Mouse (Mus musculus) midbrain, embryonic 15.5 days (tissue): ENCODE measurements around the gene Zfp523. TPM values are rescaled to one million over a fixed set of nuclear protein-coding genes. Genes with fewer than 3 reads are reported as not detected.
"Not testable (repeated sequence)": the region's sequence is repeated elsewhere in the genome, so short reads cannot be mapped to it uniquely, and the experiment has no call there.

Experiments
- ATAC-seq: fragments of 200-750 bp; cut with Nextera tagmentation; replicated peaks from 2 replicates; pipeline ENCODE4 v1.8.0; 2017; ENCODE audit warnings: moderate TSS enrichment
- H3K27ac ChIP-seq: fragments of 300-500 bp; sonication (generic); 2 replicates; pipeline ENCODE4 v1.5.1; 2015; ENCODE audit warnings: mild to moderate bottlenecking, inconsistent platforms
- H3K27me3 ChIP-seq: fragments of 300-500 bp; sonication (generic); replicated peaks from 2 replicates; pipeline ENCODE4 v1.6.1; 2015; ENCODE audit warnings: inconsistent platforms
- H3K36me3 ChIP-seq: fragments of 300-500 bp; sonication (generic); replicated peaks from 2 replicates; pipeline ENCODE4 v1.6.1; 2015; ENCODE audit warnings: inconsistent platforms
- H3K4me1 ChIP-seq: fragments of 300-500 bp; sonication (generic); 2 replicates; pipeline ENCODE4 v1.6.1; 2015; ENCODE audit warnings: inconsistent platforms
- H3K4me2 ChIP-seq: fragments of 300-500 bp; sonication (generic); 2 replicates; pipeline ENCODE4 v1.6.1; 2015; ENCODE audit warnings: inconsistent platforms, mild to moderate bottlenecking, moderate library complexity
- H3K4me3 ChIP-seq: fragments of 300-500 bp; sonication (generic); 2 replicates; pipeline ENCODE4 v1.5.1; 2015; ENCODE audit warnings: mild to moderate bottlenecking, inconsistent platforms
- H3K9ac ChIP-seq: fragments of 300-500 bp; sonication (generic); 2 replicates; pipeline ENCODE4 v1.6.1; 2015; ENCODE audit warnings: mild to moderate bottlenecking, inconsistent platforms
- H3K9me3 ChIP-seq: fragments of 300-500 bp; sonication (generic); 2 replicates; pipeline ENCODE4 v1.6.1; 2016; ENCODE audit warnings: inconsistent platforms
- WGBS: fragments of 180-500 bp; shearing (Covaris S2); methylation state at CpG from one replicate; pipeline ENCODE4 v1.1.7; 2015; ENCODE audit warnings: mixed read lengths; 5-methylcytosine and 5-hydroxymethylcytosine counted together
- polyA plus RNA-seq: library from polyadenylated mRNA; unstranded; fragments of >200 nt; fragmentation: Nextera tagmentation; extraction: Ambion mirVana; gene quantifications from 2 replicates; pipeline ENCODE4 v1.2.1, GENCODE M21; 2015

Gene Zfp523
- polyA plus RNA-seq, 1 experiment from 2014 or later = 55.0 TPM

DNA sequence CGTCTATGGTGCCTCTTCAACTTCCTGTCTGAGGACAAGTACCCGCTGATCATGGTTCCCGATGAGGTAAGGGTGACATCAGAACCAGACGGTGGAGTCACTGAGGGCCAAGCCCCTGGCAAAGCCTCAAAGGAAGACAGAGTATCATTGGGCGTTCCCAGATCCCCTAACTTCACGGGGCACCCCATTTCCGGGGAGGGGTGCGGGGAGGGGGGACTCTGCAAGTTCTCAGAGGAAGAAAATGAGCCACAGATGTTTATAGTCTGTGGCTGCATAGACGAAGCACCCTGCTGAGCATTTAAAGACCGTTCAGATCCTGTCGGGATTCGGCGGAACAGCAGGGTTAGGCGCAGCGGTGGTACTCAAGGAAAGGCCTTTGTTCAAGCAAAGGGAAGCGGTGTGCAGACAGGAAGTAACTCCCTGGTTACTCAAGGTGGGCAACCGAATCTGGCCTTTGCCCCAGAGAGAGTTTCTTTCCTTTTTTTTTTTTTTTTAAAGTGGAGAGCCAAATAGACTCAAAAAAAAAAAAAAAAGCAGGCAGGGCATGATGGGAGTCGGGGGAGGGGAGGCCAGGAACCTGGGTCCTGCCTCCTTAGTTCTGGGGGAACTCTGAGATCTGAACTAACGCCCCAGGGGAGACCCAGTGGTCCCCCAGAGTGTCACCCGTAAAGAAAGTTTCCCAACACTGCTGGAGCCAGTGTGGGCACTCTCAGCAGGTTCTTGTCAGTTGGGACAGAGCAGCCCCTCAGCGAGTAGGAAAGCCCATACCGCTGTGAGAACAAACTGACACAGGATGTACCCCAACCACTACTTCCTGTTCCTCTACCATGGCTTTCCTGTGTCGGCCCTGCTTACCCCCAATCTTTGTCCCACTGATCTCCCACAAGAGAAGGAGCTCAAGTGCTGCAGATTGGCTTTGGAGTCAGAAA lies 41.1 kb downstream of the Zfp523 start:
- H3K36me3 ChIP-seq = no peaks in the 10 kb centered on the region
- ATAC-seq = no peak
- 24% methylated on average over 23 of the region's 23 CpGs for WGBS
- H3K4me1 ChIP-seq = peaks cover 2% of the 10 kb centered on the region
- H3K27ac ChIP-seq = no peak overlapping the region
- H3K9ac ChIP-seq = no peak overlapping the region
- H3K27me3 ChIP-seq = no peaks in the 10 kb centered on the region
- H3K4me3 ChIP-seq = no peak overlapping the region
- no peak overlapping the region for H3K4me2 ChIP-seq
- no peaks in the 10 kb centered on the region for H3K9me3 ChIP-seq

DNA sequence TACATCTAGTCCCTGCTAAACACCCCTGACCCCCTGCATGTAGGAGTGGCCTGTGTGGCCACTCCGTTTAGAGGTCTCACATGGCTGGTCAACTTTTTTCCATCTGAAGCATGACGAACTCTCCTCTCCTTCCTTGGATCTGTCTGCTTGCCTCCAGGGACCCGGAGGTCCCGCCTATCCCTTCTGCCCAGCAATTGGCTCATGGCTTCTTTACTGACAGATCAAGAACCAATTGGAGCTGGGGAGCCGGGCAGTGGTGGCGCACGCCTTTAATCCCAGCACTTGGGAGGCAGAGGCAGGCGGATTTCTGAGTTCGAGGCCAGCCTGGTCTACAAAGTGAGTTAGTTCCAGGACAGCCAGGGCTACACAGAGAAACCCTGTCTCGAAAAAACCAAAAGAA lies 45.5 kb downstream of the Zfp523 start:
- ATAC-seq, H3K27me3 ChIP-seq, H3K9ac ChIP-seq, H3K4me3 ChIP-seq, H3K4me2 ChIP-seq, H3K9me3 ChIP-seq, H3K27ac ChIP-seq, H3K36me3 ChIP-seq: not testable (repeated sequence)
- 92% methylated on average over 10 of the region's 10 CpGs for WGBS
- H3K4me1 ChIP-seq = peaks cover 18% of the 10 kb centered on the region

DNA sequence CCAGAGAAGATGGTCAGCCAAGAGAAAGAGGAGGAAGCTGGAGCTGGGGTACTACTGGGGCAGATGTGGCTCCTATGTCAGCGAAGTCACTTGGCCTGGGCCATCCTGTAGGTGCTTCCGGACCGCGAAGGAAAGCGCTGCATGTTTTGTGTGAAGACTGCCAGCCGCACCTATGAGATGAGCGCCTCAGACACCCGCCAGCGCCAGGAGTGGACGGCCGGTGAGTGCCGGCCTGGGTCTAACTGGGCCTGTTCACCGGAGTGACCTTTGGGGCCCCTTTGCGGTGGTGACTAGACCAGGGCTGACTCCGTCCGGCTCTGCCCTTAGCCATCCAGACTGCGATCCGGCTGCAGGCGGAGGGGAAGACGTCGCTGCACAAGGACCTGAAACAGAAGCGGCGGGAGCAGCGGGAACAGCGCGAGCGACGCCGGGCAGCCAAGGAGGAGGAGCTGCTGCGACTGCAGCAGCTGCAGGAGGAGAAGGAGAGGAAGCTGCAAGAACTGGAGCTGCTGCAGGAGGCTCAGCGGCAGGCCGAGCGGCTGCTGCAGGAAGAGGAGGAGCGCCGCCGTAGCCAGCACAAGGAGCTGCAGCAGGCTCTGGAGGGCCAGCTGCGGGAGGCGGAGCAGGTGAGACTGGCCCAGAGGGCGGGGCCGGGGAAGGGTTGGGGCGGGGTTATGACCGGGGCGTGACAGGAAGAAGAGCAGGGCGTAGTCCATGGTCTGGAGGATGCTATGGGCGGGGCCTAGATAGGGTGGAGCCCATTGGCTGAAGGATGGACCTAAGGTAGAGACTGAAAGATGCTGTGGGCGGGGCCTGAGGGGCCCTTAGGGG lies 46.8 kb downstream of the Zfp523 start:
- H3K4me2 ChIP-seq = peak overlapping the region; percentile 94
- peak overlapping the region; percentile 87 for H3K27ac ChIP-seq
- ATAC-seq = peak; percentile 81
- peaks cover 18% of the 10 kb centered on the region for H3K4me1 ChIP-seq
- peak overlapping the region; percentile 72 for H3K9ac ChIP-seq
- no peaks in the 10 kb centered on the region for H3K36me3 ChIP-seq
- H3K27me3 ChIP-seq = no peaks in the 10 kb centered on the region
- peak overlapping the region; percentile 55 for H3K4me3 ChIP-seq
- 1% methylated on average over 46 of the region's 46 CpGs for WGBS
- H3K9me3 ChIP-seq = no peaks in the 10 kb centered on the region

DNA sequence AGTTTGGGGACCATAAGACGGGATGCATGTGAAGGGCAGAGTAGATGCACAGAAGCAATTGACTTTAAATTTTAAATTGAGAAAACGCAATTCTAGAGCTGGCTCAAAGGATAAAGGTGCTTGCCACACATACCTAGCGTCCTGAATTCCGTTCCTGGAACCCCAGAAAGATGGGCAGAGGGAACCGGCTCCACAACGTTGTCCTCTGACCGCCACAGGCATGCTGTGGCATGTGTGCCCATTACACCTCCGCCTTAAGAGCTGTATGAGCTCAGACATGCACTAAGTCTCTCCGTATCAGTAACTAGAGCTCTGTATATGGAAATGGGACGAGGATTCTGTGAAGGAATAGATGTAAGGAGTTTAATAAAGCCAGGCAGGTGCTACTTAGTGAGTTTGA lies 47.7 kb downstream of the Zfp523 start:
- Histone ChIP-seq H3K4me3 (no peak overlapping the region), H3K9me3 (no peaks in the 10 kb centered on the region), H3K27ac (peak overlapping the region; percentile 87; the same call in 1 of the 2 replicates), H3K9ac (no peak overlapping the region), H3K4me1 (peaks cover 18% of the 10 kb centered on the region), H3K36me3 (no peaks in the 10 kb centered on the region), H3K4me2 (no peak overlapping the region; the same call in 1 of the 2 replicates), H3K27me3 (no peaks in the 10 kb centered on the region)
- WGBS = 90% methylated on average over 10 of the region's 10 CpGs
- no peak for ATAC-seq

DNA sequence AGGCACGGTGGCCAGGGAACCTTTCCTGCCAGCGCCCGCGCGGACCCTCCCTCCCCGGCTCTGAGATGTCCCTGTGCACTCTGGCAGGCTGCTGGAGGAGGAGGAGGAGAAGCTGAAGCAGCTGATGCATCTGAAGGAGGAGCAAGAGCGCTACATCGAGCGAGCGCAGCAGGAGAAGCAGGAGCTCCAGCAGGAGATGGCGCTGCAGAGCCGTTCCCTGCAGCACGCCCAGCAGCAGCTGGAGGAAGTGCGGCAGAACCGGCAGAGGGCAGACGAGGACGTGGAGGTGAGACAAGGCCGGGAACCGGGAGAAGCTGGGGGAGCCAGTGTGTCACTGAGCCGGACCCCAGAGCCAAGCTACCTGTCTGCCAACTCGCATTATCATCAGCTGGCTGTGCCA lies 49.1 kb downstream of the Zfp523 start:
- Histone ChIP-seq H3K27ac (peak overlapping the region; percentile 49; the same call in 1 of the 2 replicates), H3K36me3 (no peaks in the 10 kb centered on the region), H3K9me3 (no peaks in the 10 kb centered on the region), H3K4me1 (peaks cover 18% of the 10 kb centered on the region), H3K9ac (peak overlapping the region; percentile 48), H3K4me2 (peak overlapping the region; percentile 65), H3K27me3 (no peaks in the 10 kb centered on the region), H3K4me3 (peak overlapping the region; percentile 37)
- ATAC-seq = peak; percentile 45
- WGBS = 2% methylated on average over 21 of the region's 21 CpGs

DNA sequence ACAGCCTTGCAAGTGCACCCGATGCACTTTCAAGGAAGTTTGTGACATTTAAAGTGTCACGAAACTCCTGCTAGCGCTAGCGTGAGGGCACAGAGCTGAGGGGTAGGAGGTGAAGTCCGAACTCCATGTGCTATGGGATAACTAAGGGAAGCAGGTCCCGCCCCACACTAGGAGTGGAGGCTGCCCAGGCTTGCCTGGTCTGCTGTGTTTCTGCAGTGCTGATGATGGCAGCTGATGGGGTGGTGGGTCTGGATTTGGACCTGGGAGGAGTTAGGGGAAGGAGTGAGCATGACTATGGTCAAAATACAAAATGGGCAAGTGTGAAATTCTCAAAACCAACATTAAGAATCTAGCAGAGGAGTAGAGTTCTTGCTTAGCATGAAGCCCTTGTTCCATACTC lies 53.6 kb downstream of the Zfp523 start:
- Histone ChIP-seq H3K36me3 (no peaks in the 10 kb centered on the region), H3K9ac (no peak overlapping the region), H3K27me3 (no peaks in the 10 kb centered on the region), H3K27ac (no peak overlapping the region), H3K4me1 (peaks cover 25% of the 10 kb centered on the region), H3K4me3 (no peak overlapping the region), H3K9me3 (no peaks in the 10 kb centered on the region), H3K4me2 (no peak overlapping the region)
- WGBS = 83% methylated on average over 6 of the region's 6 CpGs
- no peak for ATAC-seq

DNA sequence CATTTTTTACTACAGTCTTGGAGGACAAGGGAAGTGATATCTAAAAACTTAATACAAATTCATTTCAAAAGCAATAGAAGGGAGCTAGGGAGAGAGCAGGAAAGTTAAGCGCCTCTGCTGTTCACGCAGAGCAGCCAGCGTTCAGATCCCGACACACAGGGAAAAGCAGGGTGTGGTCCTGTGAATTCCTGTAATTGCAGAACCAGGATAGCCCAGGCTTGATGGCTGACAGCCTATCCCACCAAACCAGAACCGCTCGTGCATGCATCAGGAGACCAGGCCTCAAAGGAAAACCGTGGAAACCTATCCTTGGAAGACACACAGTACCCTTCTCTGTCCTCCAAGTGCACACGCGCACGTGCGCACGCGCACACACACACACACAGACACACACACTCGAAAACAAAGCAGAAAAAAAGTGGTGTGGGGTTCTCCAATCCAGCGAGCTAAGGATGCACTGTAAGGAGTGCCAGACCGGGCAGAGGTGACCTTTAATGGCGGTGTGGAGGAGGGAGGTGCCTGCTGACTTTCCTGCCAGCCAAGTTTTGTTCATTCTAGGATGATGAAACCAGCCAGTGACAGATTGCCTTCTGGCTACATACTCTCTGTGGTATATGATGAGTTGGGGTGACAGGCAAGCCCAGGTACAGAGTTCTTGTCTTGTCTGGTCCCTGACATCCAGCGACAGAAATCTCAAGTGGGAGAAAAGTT lies 54.3 kb downstream of the Zfp523 start:
- H3K36me3 ChIP-seq = no peaks in the 10 kb centered on the region
- no peak overlapping the region for H3K4me2 ChIP-seq
- no peak overlapping the region for H3K9ac ChIP-seq
- no peak overlapping the region for H3K4me3 ChIP-seq
- H3K27me3 ChIP-seq = no peaks in the 10 kb centered on the region
- 84% methylated on average over 18 of the region's 18 CpGs for WGBS
- no peaks in the 10 kb centered on the region for H3K9me3 ChIP-seq
- H3K27ac ChIP-seq = no peak overlapping the region
- H3K4me1 ChIP-seq = peaks cover 19% of the 10 kb centered on the region
- no peak for ATAC-seq

DNA sequence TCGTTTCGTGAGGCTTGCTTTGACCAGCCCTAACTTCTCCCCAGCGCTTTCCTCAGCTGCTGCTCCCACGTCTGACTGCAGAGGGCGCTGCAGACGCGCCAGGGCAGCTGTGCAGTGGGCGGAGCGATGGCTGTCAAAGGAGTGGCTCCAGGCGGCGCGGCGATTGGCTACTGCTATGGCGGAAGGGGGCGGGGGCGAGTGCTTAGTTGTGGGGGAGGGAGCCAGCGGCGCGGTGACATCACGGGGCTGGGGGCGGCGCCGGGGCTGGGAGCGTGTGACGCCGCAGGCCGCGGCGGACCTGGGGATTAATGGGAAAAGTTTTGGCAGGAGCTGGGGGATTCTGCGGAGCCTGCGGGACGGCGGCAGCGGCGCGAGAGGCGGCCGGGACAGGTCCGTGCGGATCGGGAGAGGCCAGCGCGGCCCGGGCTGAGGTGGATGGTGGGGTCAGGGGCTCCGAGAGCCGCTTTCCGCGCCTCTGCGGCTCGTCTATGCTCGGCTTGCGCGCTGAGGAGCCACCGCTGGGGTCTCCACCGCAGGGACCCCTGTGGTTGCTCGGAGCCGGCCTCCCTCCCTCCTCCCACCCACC lies 55.6 kb downstream of the Zfp523 start, which contains the start of gene Ppard:
Gene Ppard (plus strand): TSS at position 226 of the 586 bp plus-strand sequence.
- Histone ChIP-seq H3K4me1 (peaks cover 17% of the 10 kb centered on the region), H3K9ac (peak within 1 kb of the TSS; percentile 69), H3K9me3 (no peaks in the 10 kb centered on the region), H3K27me3 (no peaks in the 10 kb centered on the region), H3K4me3 (peak within 1 kb of the TSS; percentile 78), H3K4me2 (peak within 1 kb of the TSS; percentile 93), H3K36me3 (no peaks in the 10 kb centered on the region), H3K27ac (peak within 1 kb of the TSS; percentile 71)
- ATAC-seq = peak; percentile 95
- WGBS = under 1% methylated on average over 51 of the region's 57 CpGs

DNA sequence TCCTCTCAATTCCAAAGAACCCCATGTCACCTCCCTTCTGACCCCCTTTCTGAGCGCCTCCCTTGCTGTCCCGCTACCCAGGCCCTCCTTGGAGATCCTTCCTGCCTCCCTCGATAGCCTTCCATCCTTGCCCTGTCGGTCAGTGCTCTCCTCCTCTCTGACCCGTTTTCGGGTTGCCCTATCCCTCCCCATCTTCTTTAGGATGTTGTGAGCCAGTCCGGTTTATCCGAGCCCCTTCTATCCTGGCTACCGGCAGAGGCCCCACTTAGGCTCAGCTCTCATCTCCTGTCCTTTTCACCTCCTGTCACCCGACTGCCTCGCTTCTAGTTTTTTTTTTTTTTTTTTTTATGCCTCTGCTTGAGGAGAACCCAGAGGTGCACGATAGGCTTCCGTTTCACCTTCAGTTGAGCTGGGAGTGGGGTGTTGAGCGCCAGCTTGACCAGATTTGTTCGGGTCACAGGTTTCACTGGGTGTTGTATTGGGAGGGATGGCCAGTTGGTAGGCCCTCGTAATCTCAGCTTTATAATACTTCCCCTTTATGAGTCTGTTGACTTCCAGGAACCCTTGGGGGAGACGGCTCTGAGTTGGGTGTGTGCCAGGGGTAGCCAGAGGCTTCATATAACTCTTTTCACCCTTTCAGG lies 56.3 kb downstream of the Zfp523 start:
- WGBS = 4% methylated on average over 17 of the region's 17 CpGs
- Histone ChIP-seq H3K36me3 (no peaks in the 10 kb centered on the region), H3K9me3 (no peaks in the 10 kb centered on the region), H3K4me3 (peak overlapping the region; percentile 78), H3K9ac (peak overlapping the region; percentile 69), H3K4me2 (peak overlapping the region; percentile 93), H3K27ac (peak overlapping the region; percentile 71), H3K27me3 (no peaks in the 10 kb centered on the region), H3K4me1 (peaks cover 17% of the 10 kb centered on the region)
- no peak; the same call in 1 of the 2 replicates for ATAC-seq

DNA sequence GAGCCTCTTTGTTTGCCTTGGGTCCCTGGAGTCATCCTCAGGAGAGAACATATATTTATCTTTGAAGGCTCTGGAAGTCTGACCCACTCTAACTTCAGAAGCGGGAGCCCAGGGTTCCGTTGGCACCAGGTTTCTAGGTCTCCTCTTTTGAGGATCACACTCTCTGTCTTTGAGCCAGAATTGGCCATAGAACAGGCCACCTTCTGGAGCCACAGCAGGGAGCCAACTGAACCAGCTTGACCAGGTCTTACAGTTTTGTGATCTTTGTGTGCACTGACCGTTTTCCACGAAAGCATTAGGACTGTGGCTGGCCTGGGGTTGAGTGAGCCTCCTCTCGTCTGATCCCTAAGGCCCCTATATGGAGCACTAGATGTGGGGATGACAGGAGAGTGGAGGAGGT lies 57.7 kb downstream of the Zfp523 start:
- Histone ChIP-seq H3K27ac (no peak overlapping the region), H3K4me3 (no peak overlapping the region), H3K36me3 (no peaks in the 10 kb centered on the region), H3K4me1 (peaks cover 17% of the 10 kb centered on the region), H3K27me3 (no peaks in the 10 kb centered on the region), H3K9me3 (no peaks in the 10 kb centered on the region), H3K9ac (no peak overlapping the region), H3K4me2 (peak overlapping the region; percentile 12; the same call in 1 of the 2 replicates)
- 73% methylated on average over 5 of the region's 5 CpGs for WGBS
- ATAC-seq = no peak

DNA sequence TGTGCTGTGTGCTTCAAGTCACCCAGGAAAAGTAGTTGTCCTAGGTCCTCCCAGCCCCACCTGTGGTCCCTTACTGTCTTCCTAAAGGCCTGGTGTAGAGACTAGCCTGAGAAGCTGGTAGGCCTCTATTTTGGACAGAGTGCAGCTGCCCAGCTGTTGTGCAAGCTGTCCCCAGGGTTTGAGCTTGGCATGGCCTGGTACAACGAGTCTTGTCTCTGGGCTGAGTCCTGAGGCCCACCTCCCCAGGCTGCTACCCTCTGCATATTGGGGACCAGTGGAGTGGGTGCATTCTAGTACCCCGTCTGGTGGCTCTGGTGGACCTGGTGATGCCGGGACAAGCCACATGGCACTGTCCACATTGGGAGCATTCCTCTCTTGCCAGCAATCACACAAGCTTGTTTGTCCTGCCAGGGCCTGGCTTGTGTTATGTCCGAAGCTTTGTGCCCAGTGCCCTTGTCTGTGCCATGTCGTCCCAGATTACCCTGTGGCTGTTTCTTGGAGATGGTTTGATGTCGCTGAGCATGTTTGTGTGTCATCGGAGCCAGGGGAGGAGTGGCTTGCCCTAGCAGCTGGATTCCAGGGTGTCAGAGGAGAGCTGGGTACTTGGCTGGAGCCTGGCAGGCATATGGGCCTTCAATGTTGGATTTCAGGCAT lies 59.2 kb downstream of the Zfp523 start:
- no peaks in the 10 kb centered on the region for H3K36me3 ChIP-seq
- no peak for ATAC-seq
- no peak overlapping the region for H3K27ac ChIP-seq
- no peaks in the 10 kb centered on the region for H3K27me3 ChIP-seq
- no peak overlapping the region for H3K4me3 ChIP-seq
- H3K4me1 ChIP-seq = peaks cover 17% of the 10 kb centered on the region
- no peaks in the 10 kb centered on the region for H3K9me3 ChIP-seq
- H3K4me2 ChIP-seq = no peak overlapping the region
- H3K9ac ChIP-seq = no peak overlapping the region
- WGBS = 80% methylated on average over 7 of the region's 7 CpGs
